Mouse (Mus musculus): ENCODE measurements at regions not wholly inside any gene's neighbourhood (a gene's known extent, or its start where the extent isn't known, plus 50 kb on each side); places are given as distances from the start of the nearest gene placed in this dataset.

- WGBS = 95% methylated on average over 5 of the region's 5 CpGs
- H3K4me2 ChIP-seq (ENCODE audit: low read length) = no peak overlapping the region
- no peaks in the 10 kb centered on the region for H3K27me3 ChIP-seq (replicated peaks; ENCODE audit: control insufficient read depth, insufficient read depth, low read length)
- no peaks in the 10 kb centered on the region for H3K36me3 ChIP-seq (ENCODE audit: control insufficient read depth, insufficient read depth, low read length)
- H3K9me3 ChIP-seq (ENCODE audit: control insufficient read depth, low read length) = no peaks in the 10 kb centered on the region
- H3K4me3 ChIP-seq (ENCODE audit: low read length) = no peak overlapping the region
- no peak for ATAC-seq
- no peak overlapping the region for H3K27ac ChIP-seq (ENCODE audit: low read depth, low read length)
- H3K9ac ChIP-seq (ENCODE audit: low read depth, low read length) = no peak overlapping the region
- no peaks in the 10 kb centered on the region for H3K4me1 ChIP-seq (ENCODE audit: control insufficient read depth, insufficient read depth, low read depth, low read length)
These were observed 215.9 kb upstream of the Krr1 start for GRCm38 (mm10) chr10:111756528-111756927.

GRCm38 (mm10) chr10:111757689-111758088, 214.8 kb upstream of the Krr1 start:
- Histone ChIP-seq H3K4me2 (ENCODE audit: low read length) (no peak overlapping the region), H3K4me1 (ENCODE audit: control insufficient read depth, insufficient read depth, low read depth, low read length) (no peaks in the 10 kb centered on the region), H3K9me3 (ENCODE audit: control insufficient read depth, low read length) (no peaks in the 10 kb centered on the region), H3K27ac (ENCODE audit: low read depth, low read length) (no peak overlapping the region), H3K36me3 (ENCODE audit: control insufficient read depth, insufficient read depth, low read length) (no peaks in the 10 kb centered on the region), H3K4me3 (ENCODE audit: low read length) (no peak overlapping the region), H3K9ac (ENCODE audit: low read depth, low read length) (no peak overlapping the region), H3K27me3 (replicated peaks; ENCODE audit: control insufficient read depth, insufficient read depth, low read length) (no peaks in the 10 kb centered on the region)
- peak; percentile 51 for ATAC-seq
- 73% methylated on average over 7 of the region's 7 CpGs for WGBS

- Histone ChIP-seq H3K4me1 (ENCODE audit: control insufficient read depth, insufficient read depth, low read depth, low read length) (no peaks in the 10 kb centered on the region), H3K9ac (ENCODE audit: low read depth, low read length) (no peak overlapping the region), H3K27me3 (replicated peaks; ENCODE audit: control insufficient read depth, insufficient read depth, low read length) (no peaks in the 10 kb centered on the region), H3K9me3 (ENCODE audit: control insufficient read depth, low read length) (no peaks in the 10 kb centered on the region), H3K36me3 (ENCODE audit: control insufficient read depth, insufficient read depth, low read length) (no peaks in the 10 kb centered on the region), H3K27ac (ENCODE audit: low read depth, low read length) (no peak overlapping the region), H3K4me2 (ENCODE audit: low read length) (no peak overlapping the region), H3K4me3 (ENCODE audit: low read length) (no peak overlapping the region)
- ATAC-seq = no peak
- WGBS = 86% methylated on average over 3 of the region's 3 CpGs
These were observed 213.0 kb upstream of the Krr1 start for GRCm38 (mm10) chr10:111759505-111759904.

- H3K9me3 ChIP-seq (ENCODE audit: control insufficient read depth, low read length) = no peaks in the 10 kb centered on the region
- H3K27me3 ChIP-seq (replicated peaks; ENCODE audit: control insufficient read depth, insufficient read depth, low read length) = no peaks in the 10 kb centered on the region
- no peak for ATAC-seq
- H3K9ac ChIP-seq (ENCODE audit: low read depth, low read length) = no peak overlapping the region
- 71% methylated on average over 8 of the region's 8 CpGs for WGBS
- no peak overlapping the region for H3K4me2 ChIP-seq (ENCODE audit: low read length)
- H3K27ac ChIP-seq (ENCODE audit: low read depth, low read length) = no peak overlapping the region
- no peaks in the 10 kb centered on the region for H3K4me1 ChIP-seq (ENCODE audit: control insufficient read depth, insufficient read depth, low read depth, low read length)
- H3K36me3 ChIP-seq (ENCODE audit: control insufficient read depth, insufficient read depth, low read length) = no peaks in the 10 kb centered on the region
- H3K4me3 ChIP-seq (ENCODE audit: low read length) = no peak overlapping the region
These were observed 209.5 kb upstream of the Krr1 start for GRCm38 (mm10) chr10:111762751-111763528.

- Histone ChIP-seq H3K27me3 (replicated peaks; ENCODE audit: control insufficient read depth, insufficient read depth, low read length) (no peaks in the 10 kb centered on the region), H3K36me3 (ENCODE audit: control insufficient read depth, insufficient read depth, low read length) (no peaks in the 10 kb centered on the region), H3K4me1 (ENCODE audit: control insufficient read depth, insufficient read depth, low read depth, low read length) (no peaks in the 10 kb centered on the region), H3K4me3 (ENCODE audit: low read length) (no peak overlapping the region), H3K4me2 (ENCODE audit: low read length) (no peak overlapping the region), H3K9me3 (ENCODE audit: control insufficient read depth, low read length) (no peaks in the 10 kb centered on the region), H3K9ac (ENCODE audit: low read depth, low read length) (no peak overlapping the region), H3K27ac (ENCODE audit: low read depth, low read length) (no peak overlapping the region)
- ATAC-seq = no peak
- WGBS = 82% methylated on average over 7 of the region's 7 CpGs
These were observed 205.3 kb upstream of the Krr1 start for GRCm38 (mm10) chr10:111767011-111767720.

- H3K4me2 ChIP-seq (ENCODE audit: low read length) = no peak overlapping the region
- no peaks in the 10 kb centered on the region for H3K27me3 ChIP-seq (replicated peaks; ENCODE audit: control insufficient read depth, insufficient read depth, low read length)
- no peak for ATAC-seq
- no peak overlapping the region for H3K27ac ChIP-seq (ENCODE audit: low read depth, low read length)
- H3K4me3 ChIP-seq (ENCODE audit: low read length) = no peak overlapping the region
- 91% methylated on average over 14 of the region's 14 CpGs for WGBS
- H3K4me1 ChIP-seq (ENCODE audit: control insufficient read depth, insufficient read depth, low read depth, low read length) = no peaks in the 10 kb centered on the region
- no peaks in the 10 kb centered on the region for H3K36me3 ChIP-seq (ENCODE audit: control insufficient read depth, insufficient read depth, low read length)
- H3K9ac ChIP-seq (ENCODE audit: low read depth, low read length) = no peak overlapping the region
- H3K9me3 ChIP-seq (ENCODE audit: control insufficient read depth, low read length) = no peaks in the 10 kb centered on the region
These were observed 204.5 kb upstream of the Krr1 start for GRCm38 (mm10) chr10:111767813-111768455.

- ATAC-seq = no peak
- H3K27ac ChIP-seq (ENCODE audit: low read depth, low read length) = no peak overlapping the region
These were observed 202.9 kb upstream of the Krr1 start for GRCm38 (mm10) chr10:111769486-111770002.

GRCm38 (mm10) chr10:111770027-111770426, 202.4 kb upstream of the Krr1 start:
- no peak for ATAC-seq
- Histone ChIP-seq H3K27me3 (replicated peaks; ENCODE audit: control insufficient read depth, insufficient read depth, low read length) (no peaks in the 10 kb centered on the region), H3K36me3 (ENCODE audit: control insufficient read depth, insufficient read depth, low read length) (no peaks in the 10 kb centered on the region), H3K9me3 (ENCODE audit: control insufficient read depth, low read length) (no peaks in the 10 kb centered on the region), H3K27ac (ENCODE audit: low read depth, low read length) (no peak overlapping the region), H3K9ac (ENCODE audit: low read depth, low read length) (no peak overlapping the region), H3K4me3 (ENCODE audit: low read length) (no peak overlapping the region), H3K4me2 (ENCODE audit: low read length) (no peak overlapping the region), H3K4me1 (ENCODE audit: control insufficient read depth, insufficient read depth, low read depth, low read length) (no peaks in the 10 kb centered on the region)
- 77% methylated on average over 2 of the region's 2 CpGs for WGBS

More at GRCm38 (mm10) chr10:111769486-111770002, 202.9 kb upstream of the Krr1 start:
- 65% methylated on average over 9 of the region's 9 CpGs for WGBS
- no peaks in the 10 kb centered on the region for H3K27me3 ChIP-seq (replicated peaks; ENCODE audit: control insufficient read depth, insufficient read depth, low read length)
- H3K9ac ChIP-seq (ENCODE audit: low read depth, low read length) = no peak overlapping the region
- H3K4me1 ChIP-seq (ENCODE audit: control insufficient read depth, insufficient read depth, low read depth, low read length) = no peaks in the 10 kb centered on the region
- H3K4me3 ChIP-seq (ENCODE audit: low read length) = no peak overlapping the region
- no peaks in the 10 kb centered on the region for H3K9me3 ChIP-seq (ENCODE audit: control insufficient read depth, low read length)
- H3K36me3 ChIP-seq (ENCODE audit: control insufficient read depth, insufficient read depth, low read length) = no peaks in the 10 kb centered on the region
- no peak overlapping the region for H3K4me2 ChIP-seq (ENCODE audit: low read length)

- no peak overlapping the region for H3K27ac ChIP-seq (ENCODE audit: low read depth, low read length)
- no peaks in the 10 kb centered on the region for H3K27me3 ChIP-seq (replicated peaks; ENCODE audit: control insufficient read depth, insufficient read depth, low read length)
- 88% methylated on average over 4 of the region's 4 CpGs for WGBS
- H3K36me3 ChIP-seq (ENCODE audit: control insufficient read depth, insufficient read depth, low read length) = no peaks in the 10 kb centered on the region
- no peak for ATAC-seq
- H3K9me3 ChIP-seq (ENCODE audit: control insufficient read depth, low read length) = no peaks in the 10 kb centered on the region
- H3K4me3 ChIP-seq (ENCODE audit: low read length) = no peak overlapping the region
- H3K4me2 ChIP-seq (ENCODE audit: low read length) = no peak overlapping the region
- H3K9ac ChIP-seq (ENCODE audit: low read depth, low read length) = no peak overlapping the region
- no peaks in the 10 kb centered on the region for H3K4me1 ChIP-seq (ENCODE audit: control insufficient read depth, insufficient read depth, low read depth, low read length)
These were observed 201.5 kb upstream of the Krr1 start for GRCm38 (mm10) chr10:111771010-111771409.

Measured in hindbrain, embryonic 16.5 days (tissue).